Mouse (Mus musculus) cerebellum, adult 2 months (tissue): Measurements from ENCODE around the gene Mst1r.

ENCODE experiments used
- CTCF ChIP-seq: fragments of 200-500 bp; IDR thresholded peaks from 2 replicates; pipeline ENCODE4 v1.5.1; 2011; ENCODE audit warnings: low read depth, mild to moderate bottlenecking, control low read depth, low read length, moderate library complexity, borderline replicate concordance; ENCODE audit not compliant: insufficient read depth
- POLR2A ChIP-seq: fragments of 200-500 bp; IDR thresholded peaks from 2 replicates; pipeline ENCODE4 v1.6.1; 2011; ENCODE audit warnings: low read length, control low read depth, borderline replicate concordance; ENCODE audit not compliant: insufficient read depth

DNA sequence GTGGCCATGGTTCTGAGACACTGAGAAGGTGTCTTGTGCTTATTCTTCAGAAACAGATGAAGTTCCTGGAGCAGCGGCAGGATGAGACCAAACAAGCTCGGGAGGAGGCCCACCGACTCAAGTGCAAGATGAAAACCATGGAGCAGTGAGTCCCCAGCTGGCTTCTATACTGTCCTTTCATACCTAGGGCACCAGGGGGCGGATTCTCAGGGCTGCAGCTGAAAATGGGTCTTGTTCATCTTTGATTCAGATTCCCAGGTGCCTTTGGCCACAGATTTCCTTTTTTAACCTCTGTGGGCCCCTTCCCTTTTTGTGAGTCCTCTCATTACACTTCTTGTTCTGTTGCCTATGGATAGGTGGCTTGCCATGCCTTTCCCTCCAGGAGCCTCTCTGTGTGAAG, 54.3 kb downstream of the Mst1r start:
- no peak for TF ChIP-seq POLR2A
- TF ChIP-seq CTCF: no peak
